Mouse (Mus musculus) CH12.LX (cell line): ENCODE data around the gene Rps2. TPM values are rescaled to one million over a fixed set of nuclear protein-coding genes. Genes with fewer than 3 reads are reported as not detected.

Source experiments
- DNase-seq: peaks from one replicate; pipeline ENCODE4 v3.0.0-alpha.2; 2013; ENCODE audit errors: extremely low read depth
- H3K27ac ChIP-seq: 2 replicates; pipeline ENCODE4 v1.5.1; 2012; ENCODE audit warnings: low read depth, mild to moderate bottlenecking, control low read depth, moderate library complexity; ENCODE audit not compliant: insufficient read depth
- H3K27me3 ChIP-seq: replicated peaks from 2 replicates; pipeline ENCODE3; 2012; ENCODE audit warnings: inconsistent platforms
- H3K36me3 ChIP-seq, 2 experiments: replicated peaks in 1 of 2; 2 replicates each; pipeline versions ENCODE3 to v1.6.1; 2012; ENCODE audit warnings: inconsistent platforms in 1 of 2, low read length in 1 of 2, mild to moderate bottlenecking in 1 of 2, mixed read lengths in 1 of 2, moderate library complexity in 1 of 2; ENCODE audit not compliant: control insufficient read depth in 1 of 2, insufficient read depth in 1 of 2
- H3K4me1 ChIP-seq, 2 experiments: 2 replicates each; pipeline ENCODE4 v1.6.1; 2012; ENCODE audit warnings: inconsistent platforms in 1 of 2, moderate library complexity in 1 of 2; ENCODE audit not compliant: insufficient read depth in 2 of 2, control insufficient read depth in 1 of 2
- H3K4me2 ChIP-seq: 2 replicates; pipeline ENCODE4 v1.6.1; 2012; ENCODE audit warnings: low read depth, mild to moderate bottlenecking, control low read depth; ENCODE audit not compliant: poor library complexity, insufficient read depth, severe bottlenecking
- H3K4me3 ChIP-seq, 3 experiments: fragments of 150-350 bp in 1 of 3; sonication (generic) in 1 of 3; replicated peaks in 1 of 3; 2 replicates each; pipeline versions ENCODE3 to v1.5.1; 2011 to 2012; ENCODE audit warnings: low read depth in 2 of 3, low read length in 2 of 3, mild to moderate bottlenecking in 2 of 3, moderate library complexity in 2 of 3, control low read depth in 1 of 3, improper control_type of control experiment in 1 of 3, inconsistent platforms in 1 of 3, mixed read lengths in 1 of 3; ENCODE audit not compliant: poor library complexity in 1 of 3
- H3K79me2 ChIP-seq: replicated peaks from 2 replicates; pipeline ENCODE4 v1.6.1; 2012; ENCODE audit warnings: mild to moderate bottlenecking, moderate library complexity; ENCODE audit not compliant: control insufficient read depth, poor library complexity, insufficient read depth, severe bottlenecking; ENCODE audit errors: extremely low read depth
- H3K9ac ChIP-seq: 2 replicates; pipeline ENCODE4 v1.6.1; 2012; ENCODE audit warnings: low read depth, mild to moderate bottlenecking, control low read depth, moderate library complexity; ENCODE audit not compliant: insufficient read depth
- H3K9me3 ChIP-seq: replicated peaks from 2 replicates; pipeline ENCODE3; 2012; ENCODE audit warnings: low read length, inconsistent platforms, mixed read lengths
- CTCF ChIP-seq, 2 experiments: IDR thresholded peaks in 1 of 2; conservative IDR thresholded peaks in 1 of 2; 2 replicates each; pipeline ENCODE4 v1.5.1; 2011 to 2012; ENCODE audit warnings: low read depth in 2 of 2, low read length in 2 of 2, improper control_type of control experiment in 1 of 2, inconsistent platforms in 1 of 2, mild to moderate bottlenecking in 1 of 2, moderate library complexity in 1 of 2
- E2F4 ChIP-seq: IDR thresholded peaks from 2 replicates; pipeline ENCODE4 v1.6.1; 2011; ENCODE audit warnings: low read depth, low read length, improper control_type of control experiment; ENCODE audit not compliant: insufficient replicate concordance
- ELF1 ChIP-seq: IDR thresholded peaks from 2 replicates; pipeline ENCODE4 v1.6.1; 2014; ENCODE audit warnings: low read depth, mild to moderate bottlenecking, inconsistent platforms, low read length, improper control_type of control experiment
- EP300 ChIP-seq: IDR thresholded peaks from 2 replicates; pipeline ENCODE4 v1.6.1; 2011; ENCODE audit warnings: low read length, improper control_type of control experiment
- IRF4 ChIP-seq: IDR thresholded peaks from 2 replicates; pipeline ENCODE4 v1.6.1; 2014; ENCODE audit warnings: low read depth, mild to moderate bottlenecking, inconsistent platforms, low read length, improper control_type of control experiment
- JUND ChIP-seq: conservative IDR thresholded peaks from 2 replicates; pipeline ENCODE4 v1.6.1; 2011; ENCODE audit warnings: low read depth, low read length, improper control_type of control experiment
- MAFK ChIP-seq: IDR thresholded peaks from 2 replicates; pipeline ENCODE4 v1.6.1; 2011; ENCODE audit warnings: low read length, improper control_type of control experiment; ENCODE audit not compliant: insufficient replicate concordance
- MAX ChIP-seq: IDR thresholded peaks from 2 replicates; pipeline ENCODE4 v1.6.1; 2011; ENCODE audit warnings: low read length, improper control_type of control experiment
- MYC ChIP-seq: IDR thresholded peaks from 2 replicates; pipeline ENCODE4 v1.6.1; 2011; ENCODE audit warnings: low read depth, mild to moderate bottlenecking, improper control_type of control experiment, low read length
- NELFE ChIP-seq: IDR thresholded peaks from 2 replicates; pipeline ENCODE4 v1.6.1; 2011; ENCODE audit warnings: low read depth, low read length, improper control_type of control experiment
- NRF1 ChIP-seq: IDR thresholded peaks from 2 replicates; pipeline ENCODE4 v1.6.1; 2014; ENCODE audit warnings: low read depth, mild to moderate bottlenecking, inconsistent platforms, low read length, improper control_type of control experiment, moderate library complexity
- PAX5 ChIP-seq: IDR thresholded peaks from 2 replicates; pipeline ENCODE4 v1.6.1; 2012; ENCODE audit warnings: low read length, inconsistent platforms, mixed read lengths
- RAD21 ChIP-seq: IDR thresholded peaks from 2 replicates; pipeline ENCODE4 v1.6.1; 2011; ENCODE audit warnings: low read depth, mild to moderate bottlenecking, low read length, improper control_type of control experiment, moderate library complexity
- SIN3A ChIP-seq: IDR thresholded peaks from 2 replicates; pipeline ENCODE4 v1.6.1; 2012; ENCODE audit warnings: low read length, improper control_type of control experiment, inconsistent platforms
- TBP ChIP-seq: conservative IDR thresholded peaks from 2 replicates; pipeline ENCODE4 v1.6.1; 2011; ENCODE audit warnings: low read depth, low read length, improper control_type of control experiment
- TCF12 ChIP-seq: IDR thresholded peaks from 2 replicates; pipeline ENCODE4 v1.6.1; 2014; ENCODE audit warnings: low read depth, mild to moderate bottlenecking, inconsistent platforms, low read length, improper control_type of control experiment
- USF2 ChIP-seq: conservative IDR thresholded peaks from 2 replicates; pipeline ENCODE4 v1.6.1; 2011; ENCODE audit warnings: low read depth, low read length, improper control_type of control experiment
- ZC3H11A ChIP-seq: IDR thresholded peaks from 2 replicates; pipeline ENCODE4 v1.6.1; 2012; ENCODE audit warnings: low read depth, mild to moderate bottlenecking, inconsistent platforms, low read length, improper control_type of control experiment
- ZMIZ1 ChIP-seq: IDR thresholded peaks from 2 replicates; pipeline ENCODE4 v1.6.1; 2012; ENCODE audit warnings: low read depth, mild to moderate bottlenecking, inconsistent platforms, low read length, improper control_type of control experiment
- ZNF384 ChIP-seq: IDR thresholded peaks from 2 replicates; pipeline ENCODE4 v1.6.1; 2012; ENCODE audit warnings: low read depth, low read length, improper control_type of control experiment, inconsistent platforms
- dilution Hi-C: fragments of 300-500 bp; cut with MboI; formaldehyde crosslinking; loops from 2 replicates; pipeline ENCODE4 v1.14.3; 2020; ENCODE audit warnings: low sequenced_read_pairs; ENCODE audit not compliant: extremely low pct_unique_long_range_greater_than_20kb, extremely low pct_ligation_motif_present
- in situ Hi-C: fragments of 300-500 bp; cut with MboI; formaldehyde crosslinking; loops from 3 replicates; pipeline ENCODE4 v1.14.3; 2019; ENCODE audit warnings: low sequenced_read_pairs, low pct_ligation_motif_present, low pct_unique_long_range_greater_than_20kb, mixed read lengths
- polyA plus RNA-seq: library from polyadenylated mRNA; unstranded; fragments of >175 nt; gene quantifications from 2 replicates; pipeline ENCODE4 v1.2.1, GENCODE M21; 2012; ENCODE audit warnings: low read depth; ENCODE audit not compliant: insufficient read length
- total RNA-seq, 2 experiments: library from RNA; depleted of rRNA; stranded (reverse); fragments of 300-350 nt in 1 of 2; fragments of >200 nt in 1 of 2; gene quantifications; 2 replicates each; pipeline ENCODE4 v1.2.3; 2012 to 2014

Rps2 gene
- total and polyA plus RNA-seq, 3 experiments = 2,057 to 6,050 (median 5,410) TPM

DNA sequence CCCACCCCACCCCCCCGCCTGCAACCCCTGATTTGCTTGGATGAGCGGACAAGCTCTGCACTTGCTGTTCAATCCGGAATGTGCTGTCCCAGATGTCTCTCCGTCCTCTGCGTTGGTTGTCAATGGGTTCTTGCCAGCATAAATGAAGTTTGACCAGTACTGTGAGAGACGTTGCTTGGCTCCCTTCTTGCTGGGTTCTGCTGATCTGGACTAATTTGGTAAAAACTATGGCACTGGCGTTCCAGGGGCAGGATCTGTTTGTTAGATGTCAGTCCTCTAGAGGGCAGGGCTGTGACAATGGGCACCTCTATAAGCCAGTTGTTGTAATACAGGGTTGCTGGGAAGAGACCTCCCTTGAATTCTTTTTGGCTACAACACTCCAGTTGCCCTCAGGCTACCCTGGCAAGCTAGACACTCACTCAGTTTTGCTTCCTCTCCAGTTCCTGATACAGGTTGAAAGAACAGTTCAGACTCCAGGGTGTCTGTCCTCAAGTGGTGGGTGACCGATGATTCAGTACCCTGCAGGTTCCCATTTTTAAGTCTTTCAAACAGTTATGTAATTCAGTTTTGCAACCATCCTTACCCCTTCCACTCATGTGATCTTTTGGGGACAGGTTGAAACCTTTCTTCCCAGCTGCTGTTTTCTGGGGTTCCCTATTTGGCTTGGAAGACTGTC, 19.4 kb downstream of the Rps2 start:
- peak overlapping the region; percentile 82 for H3K4me2 ChIP-seq
- dilution Hi-C loops = no loop called here
- H3K9me3 ChIP-seq = no peaks in the 10 kb centered on the region
- peaks cover 4 to 28% of the 10 kb centered on the region in 2 experiments; a peak in 3 of 4 replicates for H3K4me1 ChIP-seq
- no peaks in the 10 kb centered on the region for H3K79me2 ChIP-seq
- DNase-seq = peak; percentile 37
- peak overlapping the region; percentile 81; the same call in 1 of the 2 replicates for H3K9ac ChIP-seq
- peak overlapping the region; percentile 70 to 95 (median 70) for H3K4me3 ChIP-seq
- TF ChIP-seq CTCF (conservative IDR thresholded peaks at IDR 0.05 in 1 of 2, IDR thresholded peaks at IDR 0.05 in 1 of 2; ENCODE audit: low read depth in 2 of 2, low read length in 2 of 2) (peak in 1 of 2 experiments; percentile 47; a peak in 2 of 4 replicates), TBP (no peak)
- TF ChIP-seq, all 38 proteins: peak for 1
- Histone ChIP-seq H3K27ac (no peak overlapping the region), H3K36me3 (peaks cover 11 to 36% of the 10 kb centered on the region in 2 experiments), H3K27me3 (no peaks in the 10 kb centered on the region)
- in situ Hi-C loops = no loop called here

DNA sequence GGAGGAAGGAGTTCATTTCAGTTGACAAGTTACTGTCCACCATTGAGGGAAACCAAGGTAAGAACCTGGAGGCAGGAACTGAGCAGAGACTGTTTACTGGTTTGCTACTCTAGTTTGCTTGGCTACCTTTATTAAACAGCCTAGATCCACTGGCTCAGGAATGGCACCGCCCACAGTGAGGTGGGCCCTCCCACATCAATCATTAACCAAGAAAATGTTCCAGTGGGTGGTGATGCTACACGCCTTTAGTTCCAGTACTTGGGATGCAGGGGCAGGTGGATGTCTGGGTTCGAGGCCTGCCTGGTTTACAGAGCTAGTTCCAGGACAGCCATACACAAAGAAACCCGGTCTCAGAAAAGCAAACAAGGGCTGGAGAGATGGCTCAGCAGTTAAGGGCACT, 20.3 kb downstream of the Rps2 start:
- H3K27ac ChIP-seq = no peak overlapping the region
- H3K9me3 ChIP-seq = no peaks in the 10 kb centered on the region
- no peak overlapping the region for H3K9ac ChIP-seq
- H3K4me1 ChIP-seq = peaks cover 4 to 21% of the 10 kb centered on the region in 2 experiments; a peak in 3 of 4 replicates
- H3K4me2 ChIP-seq = no peak overlapping the region
- dilution Hi-C loops (no loop called here), in situ Hi-C loops (no loop called here)
- TF ChIP-seq CTCF (conservative IDR thresholded peaks at IDR 0.05 in 1 of 2, IDR thresholded peaks at IDR 0.05 in 1 of 2; ENCODE audit: low read depth in 2 of 2, low read length in 2 of 2) = no peak
- TF ChIP-seq MYC = no peak
- TF ChIP-seq JUND = no peak
- TF ChIP-seq ELF1 = no peak
- no peak for TF ChIP-seq TCF12
- no peak for TF ChIP-seq RAD21
- TF ChIP-seq TBP = no peak
- TF ChIP-seq MAFK = no peak
- no peak for TF ChIP-seq MAX
- no peak for TF ChIP-seq ZC3H11A
- H3K36me3 ChIP-seq = peaks cover 13 to 42% of the 10 kb centered on the region in 2 experiments
- no peaks in the 10 kb centered on the region for H3K79me2 ChIP-seq
- H3K27me3 ChIP-seq = no peaks in the 10 kb centered on the region
- DNase-seq = no peak
- no peak overlapping the region for H3K4me3 ChIP-seq

DNA sequence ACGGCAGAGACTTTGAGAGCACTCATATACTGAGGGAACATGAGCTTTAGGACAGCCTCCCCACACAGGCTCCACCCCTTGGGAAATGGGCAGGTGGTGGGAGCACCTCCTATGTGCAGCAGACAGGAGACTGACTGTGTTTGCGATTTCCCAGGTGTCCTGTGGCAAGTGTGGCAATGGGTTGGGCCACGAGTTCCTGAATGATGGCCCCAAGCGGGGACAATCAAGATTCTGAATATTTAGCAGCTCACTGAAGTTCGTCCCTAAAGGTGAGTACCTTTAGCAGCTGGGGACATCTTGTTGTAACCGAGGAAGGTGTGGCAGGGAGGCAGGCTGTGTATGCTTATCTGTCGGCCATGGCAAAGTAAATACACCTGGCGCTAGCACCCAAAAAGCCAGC, 22.0 kb downstream of the Rps2 start:
- dilution Hi-C loops = no loop called here
- TF ChIP-seq NRF1 = no peak
- no peak for TF ChIP-seq ZMIZ1
- TF ChIP-seq E2F4 = no peak
- TF ChIP-seq EP300 = no peak
- TF ChIP-seq ZC3H11A = no peak
- TF ChIP-seq PAX5 = no peak
- no peak for TF ChIP-seq CTCF (conservative IDR thresholded peaks at IDR 0.05 in 1 of 2, IDR thresholded peaks at IDR 0.05 in 1 of 2; ENCODE audit: low read depth in 2 of 2, low read length in 2 of 2)
- TF ChIP-seq NELFE = no peak
- no peak for TF ChIP-seq IRF4
- no peak for TF ChIP-seq USF2
- TF ChIP-seq ZNF384 = no peak
- TF ChIP-seq SIN3A = no peak
- Histone ChIP-seq H3K36me3 (peaks cover 13 to 38% of the 10 kb centered on the region in 2 experiments), H3K4me1 (peaks cover 4 to 20% of the 10 kb centered on the region in 2 experiments; a peak in 3 of 4 replicates), H3K27me3 (no peaks in the 10 kb centered on the region), H3K4me2 (no peak overlapping the region), H3K27ac (no peak overlapping the region), H3K9me3 (no peaks in the 10 kb centered on the region), H3K4me3 (no peak overlapping the region), H3K79me2 (no peaks in the 10 kb centered on the region), H3K9ac (no peak overlapping the region)
- in situ Hi-C loops = loop anchor here (5.0 kb wide), 2 partner anchors 67 to 147 kb away; partner anchors contain the start of genes Nubp2 and Spsb3
- DNase-seq = no peak
